Mouse (Mus musculus): ENCODE results near the gene Gpc6. TPM values are rescaled to one million over a fixed set of nuclear protein-coding genes. Genes with fewer than 3 reads are reported as not detected.

Gene Gpc6
- polyA plus RNA-seq, 1 experiment from 2014 or later, result 86.1 TPM

Small RNA genes within 50 kb of the gene (microRNA-seq; reads per million reads assigned to microRNA genes)
- not detected for gene Mir6239

Measured in stomach, embryonic 14.5 days (tissue).